Mouse (Mus musculus): ENCODE data around the gene Pou2f3. TPM values are rescaled to one million over a fixed set of nuclear protein-coding genes. Genes with fewer than 3 reads are reported as not detected.

Gene Pou2f3
- total RNA-seq, 2 experiments from 2014 or later, result 0.20 to 0.22 TPM

DNA sequence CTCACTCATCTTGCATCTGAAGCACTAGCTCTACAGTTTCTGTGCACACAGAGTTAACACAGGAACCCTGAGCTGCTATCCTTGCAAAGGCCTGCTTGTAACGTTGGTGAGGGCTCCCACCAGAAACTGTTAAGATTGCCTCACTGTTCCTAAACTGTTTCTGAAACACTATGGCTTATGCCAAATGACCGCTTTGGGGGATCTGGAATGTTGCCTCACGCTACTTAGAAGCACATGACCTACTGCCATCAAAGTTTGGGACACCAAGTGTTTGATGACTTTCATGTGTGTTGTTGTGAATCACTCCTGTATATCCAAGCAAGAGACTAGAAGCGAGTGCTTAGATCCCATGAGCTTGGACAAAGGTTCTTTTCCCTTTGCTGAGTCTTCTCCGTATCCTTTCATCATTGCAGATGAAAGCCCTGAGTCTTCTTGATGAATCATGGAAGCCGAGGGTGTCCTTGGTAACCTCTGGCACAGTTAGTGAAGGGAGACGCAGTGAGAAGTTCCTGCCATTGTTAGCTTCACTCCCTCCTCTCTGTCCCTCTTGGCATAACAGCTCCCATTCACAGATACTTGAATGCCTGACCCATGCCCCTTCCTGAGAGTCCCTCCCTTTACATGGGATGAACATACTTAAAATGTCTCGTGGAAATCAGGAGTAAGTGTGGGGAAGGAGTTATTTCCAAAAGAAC is 99.7 kb downstream of the Pou2f3 start:
- no peak for DNase-seq (ENCODE audit: low spot score in 2 of 2)

DNA sequence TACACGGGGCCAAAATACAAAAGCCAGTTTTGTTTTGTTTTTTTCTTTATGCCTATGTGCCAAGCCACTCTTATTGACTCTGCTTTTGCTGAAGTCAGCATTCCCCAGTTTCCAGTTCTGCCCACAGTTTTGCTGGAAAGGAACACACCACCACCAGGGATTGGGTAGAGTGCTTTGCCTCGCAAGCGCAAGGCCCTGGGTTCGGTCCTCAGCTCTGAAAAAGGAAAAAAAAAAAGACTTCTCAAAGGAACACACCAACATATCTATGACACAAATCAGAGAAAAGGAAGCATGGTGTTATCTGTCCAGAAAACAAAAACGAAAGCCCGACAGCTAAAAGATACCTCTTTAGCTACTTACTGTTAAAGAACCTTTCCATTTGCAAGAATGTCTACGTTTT is 101.0 kb downstream of the Pou2f3 start:
- no peak for DNase-seq (ENCODE audit: low spot score in 2 of 2)

DNA sequence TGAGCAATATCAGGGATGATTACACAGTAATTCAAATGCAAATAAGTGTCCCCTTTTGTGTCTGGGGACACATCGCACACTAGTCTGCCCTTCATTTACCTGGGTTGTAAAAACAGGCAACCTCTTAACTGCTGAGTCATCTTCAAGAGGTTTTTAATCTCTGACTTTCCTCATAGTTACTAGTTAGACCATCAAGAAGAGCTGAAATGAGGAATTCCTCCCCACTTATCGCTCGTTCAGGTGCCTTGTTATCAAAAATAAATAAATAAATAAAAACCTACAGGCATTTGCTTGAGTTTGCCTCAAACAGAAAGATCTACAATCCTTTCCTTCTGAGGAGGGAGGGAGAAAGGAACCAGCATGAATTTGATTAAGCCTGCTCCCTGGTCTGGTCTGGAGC is 101.4 kb downstream of the Pou2f3 start:
- DNase-seq (ENCODE audit: low spot score in 2 of 2), result no peak

DNA sequence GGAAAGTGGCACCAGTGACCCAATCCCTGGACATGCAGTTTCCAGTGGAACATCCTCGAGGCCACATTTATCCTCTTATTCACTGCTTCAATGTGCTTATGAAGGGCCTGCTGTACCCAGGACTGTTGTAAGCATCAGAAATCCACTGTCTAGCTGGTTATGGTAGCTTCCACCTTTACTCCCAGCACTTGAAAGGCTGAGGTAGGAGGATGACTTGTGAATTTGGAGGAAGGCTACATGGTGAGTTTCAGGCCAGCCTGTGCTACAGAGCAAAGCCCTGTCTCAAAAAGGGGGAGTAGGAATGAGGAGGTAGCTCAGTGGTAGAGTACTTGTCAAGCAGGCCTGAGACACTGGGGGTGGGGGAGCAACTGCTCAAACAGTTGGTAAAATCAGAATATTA is 102.1 kb downstream of the Pou2f3 start:
- DNase-seq (ENCODE audit: low spot score in 2 of 2), result no peak

DNA sequence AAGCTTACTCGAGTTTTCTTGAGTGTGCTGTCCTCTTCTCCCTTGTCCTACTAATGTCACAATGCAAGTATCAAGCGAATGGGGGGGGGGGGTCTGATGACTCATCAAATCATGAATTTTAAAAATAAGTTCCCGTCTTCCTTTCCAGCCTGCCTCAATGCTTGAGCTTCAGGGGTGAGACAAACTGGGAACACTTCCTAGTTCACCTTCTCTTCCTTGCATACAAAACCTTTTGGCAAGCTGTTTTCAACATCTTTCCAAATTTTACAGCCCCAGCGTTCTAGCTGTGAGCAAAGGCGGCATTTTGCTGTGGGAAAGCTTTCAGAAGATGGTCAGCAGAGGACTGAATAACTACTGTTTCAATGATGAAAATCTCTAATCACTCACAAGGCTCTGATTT is 102.6 kb downstream of the Pou2f3 start:
- DNase-seq (ENCODE audit: low spot score in 2 of 2), result no peak

DNA sequence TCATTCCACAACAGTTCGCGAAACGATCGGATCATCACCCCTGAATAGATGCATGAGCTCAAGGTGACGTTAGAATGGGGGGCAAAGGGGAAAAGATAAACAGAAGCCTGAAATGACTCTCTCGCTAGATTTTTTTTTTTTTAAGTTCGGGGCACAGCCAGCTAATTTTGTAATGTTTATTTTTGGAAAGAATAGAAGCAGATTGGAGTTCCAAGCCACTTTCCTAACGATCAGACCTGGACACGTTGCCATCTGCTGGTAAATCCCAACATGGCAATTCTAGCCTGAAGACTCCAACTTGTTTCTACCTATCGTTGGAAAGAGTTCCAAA is 103.0 kb downstream of the Pou2f3 start, which contains the start of gene Arhgef12:
TSS of gene Arhgef12 (minus strand) at position 53 of the 331 bp plus-strand sequence.
- DNase-seq (ENCODE audit: low spot score in 2 of 2), result no peak

DNA sequence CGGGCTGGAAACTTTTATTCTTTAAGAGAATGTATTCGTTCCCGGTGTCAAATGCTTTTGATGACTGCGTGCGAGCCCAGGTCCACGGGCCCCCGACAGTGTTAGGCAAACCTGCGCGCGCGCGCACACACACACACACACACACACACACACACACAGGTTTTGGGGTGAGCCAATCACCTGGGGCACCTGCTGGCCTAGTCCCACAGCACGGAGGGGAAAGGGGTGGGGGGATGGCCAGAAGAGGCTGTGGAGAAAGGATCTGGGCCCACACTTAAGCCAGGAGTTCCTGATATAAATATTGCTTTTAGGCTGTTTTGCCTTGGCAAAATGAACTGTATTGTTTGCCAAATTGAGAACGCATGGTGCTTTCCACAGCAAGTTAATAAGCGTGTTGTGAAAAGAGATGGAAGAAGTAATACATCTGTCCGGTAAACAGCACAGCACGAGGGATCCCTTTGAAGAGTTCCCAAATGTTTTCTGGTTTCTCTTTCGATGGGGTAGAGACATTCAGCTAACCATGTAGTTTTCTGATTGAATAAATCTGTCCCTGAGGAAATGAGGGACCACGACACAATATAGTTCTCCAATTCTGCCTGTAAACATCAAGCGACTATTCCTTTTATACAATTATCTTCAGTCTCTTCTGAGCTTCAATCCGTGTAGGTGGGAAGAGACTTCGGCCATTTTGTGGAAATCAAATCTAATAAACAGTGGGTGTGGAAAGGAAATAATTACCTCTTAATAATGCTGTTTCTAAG is 103.6 kb downstream of the Pou2f3 start:
- peak in 1 of 2 experiments; percentile 51 for DNase-seq (ENCODE audit: low spot score in 2 of 2)

DNA sequence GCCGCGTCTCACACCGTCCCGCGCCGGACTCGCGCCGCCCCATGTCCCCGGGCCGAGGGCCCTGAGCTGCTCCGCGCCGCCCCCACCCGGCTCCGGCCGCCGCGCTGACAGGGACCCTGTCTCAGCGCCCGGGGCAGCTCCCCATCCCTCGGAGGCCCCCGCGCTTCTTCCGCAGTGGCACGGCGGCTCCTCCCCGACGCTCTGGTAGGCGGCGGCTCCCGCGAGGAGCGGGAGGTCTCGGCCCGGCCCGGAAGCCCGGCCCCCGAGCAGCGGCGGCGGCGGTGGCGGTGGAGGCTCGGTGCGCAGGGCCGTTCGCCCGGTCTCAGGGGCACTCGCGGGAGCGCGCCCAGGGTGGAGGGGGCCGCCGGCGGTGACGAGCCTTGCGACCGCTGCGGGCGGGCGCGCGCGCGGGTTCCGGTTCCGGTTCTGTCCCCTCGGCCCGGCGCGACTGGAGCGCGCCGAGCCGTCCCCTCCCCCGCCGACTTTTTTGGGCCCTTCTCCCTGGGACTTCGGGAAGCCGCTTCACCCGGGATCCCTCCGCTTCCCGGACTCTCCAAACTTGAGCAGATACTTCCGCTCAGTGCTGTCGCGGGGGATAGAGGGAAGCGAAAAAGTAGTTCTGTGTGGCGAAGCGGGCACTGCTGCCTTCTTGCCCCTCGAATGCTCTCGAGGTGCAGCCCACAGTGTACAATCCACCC is 104.4 kb downstream of the Pou2f3 start:
- peak; percentile 91 to 92 for DNase-seq (ENCODE audit: low spot score in 2 of 2)

DNA sequence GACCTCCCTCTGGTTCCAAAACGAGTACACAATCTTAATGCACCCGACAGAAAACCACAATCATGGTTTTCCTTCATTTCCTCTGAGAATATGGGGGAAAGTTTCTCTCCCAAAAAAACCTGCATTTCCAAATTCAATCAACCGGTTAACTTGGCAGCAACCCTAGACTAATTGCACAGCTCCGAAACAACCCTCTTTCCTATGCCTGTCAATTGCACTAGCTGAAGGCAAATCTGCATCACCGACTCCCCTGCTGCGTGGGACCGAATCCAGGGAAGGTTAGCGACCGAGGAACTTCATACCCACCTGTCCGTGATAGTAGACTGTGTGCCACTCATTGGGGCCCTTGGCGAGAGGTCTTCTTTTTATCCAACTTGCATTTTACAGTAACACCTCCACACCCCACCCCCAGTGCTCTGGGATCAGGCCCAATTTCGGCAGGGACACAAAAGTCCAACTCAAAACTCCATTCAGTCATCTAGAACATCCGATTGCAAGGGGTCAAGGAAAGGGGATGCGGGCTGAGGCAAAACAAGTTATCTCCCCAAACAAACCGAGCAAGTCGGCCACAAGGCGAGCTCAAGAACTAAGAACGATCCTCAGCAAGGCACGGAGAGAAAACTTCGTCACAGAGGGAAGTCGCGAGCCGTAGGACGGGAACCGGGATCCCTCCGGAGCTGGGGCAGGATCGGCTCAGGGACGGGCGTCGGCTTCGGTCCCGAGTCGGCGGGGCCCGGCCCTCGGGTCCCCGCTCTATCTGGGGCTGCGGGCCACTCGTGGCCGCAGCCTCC is 105.1 kb downstream of the Pou2f3 start:
- peak; percentile 42 to 46 for DNase-seq (ENCODE audit: low spot score in 2 of 2)

DNA sequence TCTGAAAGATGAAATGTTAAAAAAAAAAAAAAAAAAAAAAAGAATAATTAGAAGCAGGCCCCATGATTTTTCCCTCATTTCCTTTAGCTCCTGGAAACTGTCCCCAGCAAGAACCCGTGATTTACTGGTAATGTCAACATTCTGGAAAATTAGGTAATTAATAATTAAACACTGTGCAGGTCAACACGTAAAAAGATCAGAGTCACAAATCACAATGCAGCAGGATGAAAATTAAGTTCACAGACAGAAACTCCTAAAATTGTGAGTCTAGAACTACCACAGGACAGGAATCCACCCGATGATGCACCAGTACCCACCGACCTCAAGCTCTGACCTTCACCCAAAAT is 105.7 kb downstream of the Pou2f3 start:
- DNase-seq (ENCODE audit: low spot score in 2 of 2), result no peak

DNA sequence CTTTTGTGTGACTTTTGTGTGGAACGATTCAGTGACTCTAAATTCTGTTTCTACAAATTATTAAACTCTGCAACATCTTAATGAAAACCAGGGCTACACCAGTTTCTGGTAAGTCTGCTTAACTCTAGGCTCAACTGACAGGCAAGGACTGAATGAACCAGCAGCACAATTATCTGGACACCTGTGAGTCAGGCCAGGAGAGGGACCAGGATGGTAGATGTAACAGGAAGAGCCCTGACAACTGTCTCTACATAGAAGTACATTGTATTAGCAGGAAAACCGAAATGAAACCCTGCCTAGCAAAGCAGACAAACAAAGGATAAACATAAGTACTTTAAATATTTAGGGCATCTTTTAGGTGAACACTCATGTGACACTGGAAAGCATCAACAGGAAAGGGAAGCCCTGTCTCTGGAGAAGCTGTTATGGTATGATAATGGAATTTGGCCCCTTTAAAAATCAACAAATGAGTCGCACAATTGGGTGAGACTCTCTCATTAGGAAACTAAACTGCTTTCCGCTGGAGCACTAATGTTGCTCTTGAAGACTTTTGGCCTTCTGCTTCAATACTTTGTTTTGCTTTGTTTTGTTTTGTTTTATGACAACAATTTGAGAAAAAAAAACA is 106.4 kb downstream of the Pou2f3 start:
- no peak for DNase-seq (ENCODE audit: low spot score in 2 of 2)

DNA sequence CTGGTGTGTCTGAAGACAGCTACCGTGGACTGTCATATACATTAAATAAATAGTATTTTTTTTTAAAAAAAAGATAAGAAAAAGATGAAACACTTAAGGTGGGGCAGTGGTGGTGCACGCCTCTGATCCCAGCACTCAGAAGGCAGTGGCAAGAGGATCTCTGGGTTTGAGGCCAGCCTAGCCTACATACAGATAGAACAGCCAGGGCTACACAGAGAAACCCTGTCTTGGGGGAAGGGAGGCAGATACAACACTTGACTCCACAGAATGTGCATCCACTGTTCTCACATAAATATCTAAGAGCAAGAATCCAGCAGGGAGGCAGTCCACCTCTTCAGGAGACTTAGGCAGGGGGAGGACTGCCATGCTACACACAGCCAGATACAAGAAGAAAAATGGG is 107.2 kb downstream of the Pou2f3 start:
- DNase-seq (ENCODE audit: low spot score in 2 of 2), result no peak

DNA sequence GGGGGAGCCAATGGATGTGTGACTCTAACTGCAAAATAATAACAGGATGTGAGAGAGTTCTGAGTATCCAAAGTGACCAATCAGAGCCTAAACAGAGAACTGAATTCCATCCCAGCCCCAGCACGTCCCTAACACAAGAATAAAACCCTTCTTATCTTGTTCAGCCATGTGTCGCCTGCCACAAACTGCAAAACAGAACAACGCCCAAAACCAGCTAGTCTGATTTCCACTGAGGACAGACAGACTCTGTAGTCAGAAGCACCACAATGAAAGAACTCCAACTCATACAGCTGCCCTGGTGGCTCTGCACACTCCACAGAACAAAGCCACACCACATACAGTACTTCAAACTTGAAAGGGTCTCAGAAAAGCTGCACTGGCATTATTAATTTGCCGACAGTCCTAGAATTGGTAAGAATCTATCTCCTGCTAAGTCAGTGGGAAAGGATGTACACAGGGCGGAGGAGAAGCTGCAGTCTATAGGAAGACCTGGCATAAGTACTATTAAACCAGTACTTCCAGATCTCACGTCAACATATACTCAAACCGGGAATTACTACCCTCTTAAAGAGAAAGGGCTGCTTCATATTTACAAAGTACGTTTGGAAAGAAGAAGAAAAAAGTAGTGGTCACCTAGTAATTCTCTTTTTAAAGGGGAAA is 108.1 kb downstream of the Pou2f3 start:
- no peak for DNase-seq (ENCODE audit: low spot score in 2 of 2)

DNA sequence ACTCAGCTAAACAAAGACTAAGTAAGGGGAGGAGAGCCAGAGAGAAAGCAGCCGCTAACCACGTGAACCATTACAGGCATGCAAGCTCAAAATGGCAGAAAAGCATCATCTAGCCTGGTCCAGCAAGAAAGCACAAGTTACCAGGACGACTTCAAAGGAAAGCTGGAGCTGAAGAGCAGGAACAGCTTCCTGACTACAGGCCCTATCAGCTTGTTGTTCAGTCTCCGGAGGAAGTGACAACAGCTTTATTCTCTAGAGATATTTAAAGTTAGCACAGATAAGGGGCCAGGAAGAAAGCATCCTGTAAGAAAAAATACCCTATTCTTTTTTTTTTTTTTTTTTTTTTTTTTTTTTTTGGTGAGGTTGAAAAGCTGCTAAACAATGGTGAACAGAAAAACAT is 111.2 kb downstream of the Pou2f3 start:
- no peak for DNase-seq (ENCODE audit: low spot score in 2 of 2)

DNA sequence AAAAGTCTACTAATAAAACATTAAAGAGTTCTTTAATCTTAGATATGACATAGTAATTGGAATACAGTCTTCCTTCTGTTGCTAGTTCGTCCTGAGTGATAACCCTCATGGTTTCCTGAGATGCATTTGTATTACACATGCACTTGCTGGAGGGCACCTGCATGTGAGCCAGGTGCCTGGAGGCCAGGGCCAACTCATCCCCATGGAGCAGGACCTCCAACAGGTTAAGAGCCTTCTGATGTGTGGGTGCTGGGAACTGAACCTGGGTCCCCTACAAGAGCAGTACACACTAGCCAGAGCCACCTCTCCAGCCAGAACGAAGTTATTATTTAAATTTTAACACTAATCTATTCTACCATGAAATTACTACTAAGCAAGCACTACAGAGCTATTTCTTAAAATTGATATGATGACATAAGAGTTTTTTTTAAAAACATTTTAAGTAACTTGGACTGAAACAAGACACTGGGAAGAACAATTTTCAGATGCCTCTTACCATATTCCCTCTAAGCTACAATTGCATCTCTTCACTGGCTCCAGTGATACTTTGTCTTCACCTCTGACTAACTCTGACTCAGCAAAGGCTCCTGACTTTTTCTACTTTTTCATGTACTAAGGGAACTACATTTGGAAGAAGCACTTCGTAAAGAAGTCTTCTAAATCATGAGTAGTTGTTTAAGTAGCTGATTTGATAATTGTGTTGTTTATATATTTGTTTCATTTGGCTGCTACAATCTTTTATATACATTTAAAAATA is 112.2 kb downstream of the Pou2f3 start:
- DNase-seq (ENCODE audit: low spot score in 2 of 2), result no peak

DNA sequence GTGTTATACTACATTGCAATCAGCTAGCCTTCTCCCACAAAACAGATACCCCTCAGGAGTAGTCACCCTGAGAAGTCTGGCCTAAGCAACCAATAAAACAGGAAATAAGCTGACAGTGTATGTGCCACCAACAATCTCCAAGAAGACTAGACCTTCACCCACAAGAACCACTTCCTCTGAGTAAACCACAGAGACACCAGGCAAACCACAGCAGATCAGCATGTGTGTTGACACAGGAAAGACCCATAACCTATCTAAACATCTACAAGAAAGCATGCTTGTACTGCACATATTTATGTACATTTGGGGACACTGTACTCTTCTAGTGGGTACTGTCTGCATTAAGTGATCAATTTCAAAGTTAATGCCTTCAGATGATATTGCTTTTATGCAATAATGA is 113.8 kb downstream of the Pou2f3 start:
- DNase-seq (ENCODE audit: low spot score in 2 of 2), result no peak

DNA sequence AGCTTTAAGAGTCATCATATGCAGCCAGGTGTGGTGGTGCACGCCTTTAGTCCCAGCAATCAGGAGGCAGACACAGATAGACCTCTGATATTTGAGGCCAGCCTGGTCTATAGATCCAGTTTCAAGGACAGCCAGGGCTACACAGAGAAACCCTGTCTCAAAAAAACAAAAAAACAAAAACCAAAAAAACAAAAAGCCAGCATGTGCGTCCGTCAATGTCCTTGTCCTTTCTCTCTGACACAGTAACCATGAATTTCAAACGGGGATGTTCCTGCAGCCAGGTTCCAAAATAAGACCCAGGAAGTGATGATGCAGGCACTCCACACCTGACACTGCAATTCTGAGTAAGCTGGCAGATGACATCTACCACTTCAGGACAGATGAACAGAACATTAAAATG is 115.3 kb downstream of the Pou2f3 start:
- no peak for DNase-seq (ENCODE audit: low spot score in 2 of 2)

DNA sequence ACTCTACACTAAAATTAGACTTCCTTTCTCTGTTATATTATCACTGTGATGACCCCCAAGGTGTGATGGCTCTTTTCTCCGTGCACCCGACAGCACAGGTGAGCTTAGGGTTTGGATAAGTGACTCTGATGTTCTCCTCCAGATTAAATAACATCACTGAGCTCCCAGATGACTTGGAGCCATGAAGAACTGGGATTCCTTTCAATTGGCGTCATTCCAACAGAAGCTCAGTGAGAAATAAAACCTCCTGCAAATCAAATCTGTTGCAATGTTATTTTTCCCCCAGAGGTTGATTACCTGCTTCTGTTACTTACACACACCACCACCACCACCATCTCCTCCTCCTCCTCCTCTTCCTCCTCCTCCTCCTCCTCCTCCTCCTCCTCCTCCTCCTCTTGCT is 116.4 kb downstream of the Pou2f3 start:
- no peak for DNase-seq (ENCODE audit: low spot score in 2 of 2)

DNA sequence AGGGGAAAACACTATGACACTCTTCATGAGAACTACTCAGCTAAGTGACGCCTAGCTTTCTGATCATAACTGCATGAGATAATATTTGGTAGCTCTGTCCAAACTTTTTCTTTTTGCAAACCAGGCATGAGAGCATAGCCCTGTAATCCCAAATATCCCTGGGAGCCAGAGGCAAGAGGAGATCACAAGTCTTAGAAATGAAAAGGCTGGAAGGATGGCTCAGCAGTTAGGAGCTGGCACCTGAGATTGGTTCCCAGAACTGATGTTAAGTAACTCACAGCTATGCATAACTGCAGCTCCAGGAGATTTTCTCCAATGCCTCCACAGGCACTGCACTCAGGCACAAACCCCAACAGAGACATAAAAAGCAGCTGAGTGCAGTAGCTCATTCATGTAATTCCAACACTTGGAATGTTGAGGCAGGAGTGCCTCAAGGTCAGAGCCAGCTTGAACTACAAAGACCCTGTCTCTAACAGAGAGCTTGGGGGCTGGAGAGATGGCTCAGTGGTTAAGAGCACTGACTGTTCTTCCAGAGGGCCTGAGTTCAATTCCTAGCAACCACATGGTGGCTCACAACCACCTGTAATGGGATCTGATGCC is 124.4 kb downstream of the Pou2f3 start:
- no peak for DNase-seq (ENCODE audit: low spot score in 2 of 2)
